Mouse (Mus musculus) thymus, postnatal 36 days (tissue): ENCODE results near the gene Mei4.

Source experiments
- DNase-seq, 2 experiments: peaks; one replicate each; pipeline ENCODE4 v3.0.0; 2022; ENCODE audit warnings: mixed read lengths in 2 of 2

Mei4 gene

GRCm38 (mm10) chr9:81863181-81863887 lies at the start of gene Mei4:
Gene Mei4, plus strand, starts transcription at chr9:81863670.
- peak; percentile 90 to 96 for DNase-seq

GRCm38 (mm10) chr9:81819715-81820373 lies 43.6 kb upstream of the Mei4 start:
- DNase-seq, result no peak

GRCm38 (mm10) chr9:81827560-81827959 lies 35.9 kb upstream of the Mei4 start:
- no peak for DNase-seq

GRCm38 (mm10) chr9:81834056-81834455 lies 29.4 kb upstream of the Mei4 start:
- DNase-seq, result no peak

- no peak for DNase-seq
These were observed 4.6 kb upstream of the Mei4 start for GRCm38 (mm10) chr9:81858861-81859260.

GRCm38 (mm10) chr9:81863888-81864234 lies 391 bp downstream of the Mei4 start:
- no peak for DNase-seq

- DNase-seq, result no peak
These were observed 2.6 kb downstream of the Mei4 start for GRCm38 (mm10) chr9:81866032-81866431.

GRCm38 (mm10) chr9:81921456-81921855 lies 58.0 kb downstream of the Mei4 start:
- DNase-seq, result no peak

GRCm38 (mm10) chr9:81924744-81925143 lies 61.3 kb downstream of the Mei4 start:
- DNase-seq, result no peak

- no peak for DNase-seq
These were observed 77.1 kb downstream of the Mei4 start for GRCm38 (mm10) chr9:81940533-81940932.

GRCm38 (mm10) chr9:81945624-81946023 lies 82.2 kb downstream of the Mei4 start:
- no peak for DNase-seq

GRCm38 (mm10) chr9:81956858-81957257 lies 93.4 kb downstream of the Mei4 start:
- DNase-seq, result no peak

- no peak for DNase-seq
These were observed 94.4 kb downstream of the Mei4 start for GRCm38 (mm10) chr9:81957842-81958241.

GRCm38 (mm10) chr9:81966765-81967164 lies 103.3 kb downstream of the Mei4 start:
- no peak for DNase-seq

- DNase-seq, result no peak
These were observed 105.5 kb downstream of the Mei4 start for GRCm38 (mm10) chr9:81968935-81969334.

GRCm38 (mm10) chr9:81982461-81982860 lies 119.0 kb downstream of the Mei4 start:
- no peak for DNase-seq

- no peak for DNase-seq
These were observed 149.5 kb downstream of the Mei4 start for GRCm38 (mm10) chr9:82012991-82013390.

- DNase-seq, result no peak
These were observed 179.1 kb downstream of the Mei4 start for GRCm38 (mm10) chr9:82042515-82043056.

- no peak for DNase-seq
These were observed 181.0 kb downstream of the Mei4 start for GRCm38 (mm10) chr9:82044517-82044916.

GRCm38 (mm10) chr9:82073832-82074231 lies 210.4 kb downstream of the Mei4 start:
- no peak for DNase-seq

- DNase-seq, result no peak
These were observed 211.8 kb downstream of the Mei4 start for GRCm38 (mm10) chr9:82075270-82075669.

- DNase-seq, result no peak
These were observed 232.9 kb downstream of the Mei4 start for GRCm38 (mm10) chr9:82096409-82096808.

- DNase-seq, result no peak
These were observed 251.4 kb downstream of the Mei4 start for GRCm38 (mm10) chr9:82114865-82115264.

- DNase-seq, result no peak
These were observed 272.6 kb downstream of the Mei4 start for GRCm38 (mm10) chr9:82136119-82136518.
